Mouse (Mus musculus): Measurements from ENCODE around the gene Vps50. TPM values are rescaled to one million over a fixed set of nuclear protein-coding genes. Genes with fewer than 3 reads are reported as not detected.
"Not testable (repeated sequence)": the region's sequence is repeated elsewhere in the genome, so short reads cannot be mapped to it uniquely, and the experiment has no call there.

The Vps50 gene
- polyA plus RNA-seq, 1 experiment from 2014 or later, result 26.0 TPM

DNA sequence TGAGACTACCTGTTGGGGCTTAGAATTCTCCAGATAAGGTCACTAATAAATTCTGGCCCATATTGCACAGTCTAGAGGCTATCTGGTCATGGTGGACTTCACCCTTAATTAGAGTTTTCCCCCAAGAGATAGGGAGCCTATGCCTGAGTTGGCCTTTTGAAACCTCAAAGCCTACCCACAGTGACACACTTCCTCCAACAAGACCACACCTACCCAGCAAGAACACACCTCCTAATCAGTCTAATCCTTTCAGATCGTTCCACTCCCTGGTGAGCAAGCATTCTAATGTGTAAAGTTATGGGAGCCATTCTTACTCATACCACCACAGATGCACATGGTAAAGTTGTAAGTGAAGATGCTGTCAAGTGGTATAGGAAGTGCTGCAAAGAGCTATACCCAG lies 37.9 kb downstream of the Vps50 start:
- Histone ChIP-seq H3K4me2 (replicated peaks) (no peak overlapping the region), H3K36me3 (peaks cover 6% of the 10 kb centered on the region; the same call in 1 of the 2 replicates), H3K27me3 (no peaks in the 10 kb centered on the region), H3K27ac (replicated peaks) (no peak overlapping the region), H3K9me3 (replicated peaks) (no peaks in the 10 kb centered on the region), H3K4me3 (replicated peaks) (no peak overlapping the region), H3K4me1 (no peaks in the 10 kb centered on the region), H3K9ac (no peak overlapping the region)
- ATAC-seq (ENCODE audit: insufficient number of reproducible peaks, low FRiP score, low TSS enrichment, low read depth), result no peak
- 68% methylated on average over 1 of the region's 1 CpGs for WGBS

DNA sequence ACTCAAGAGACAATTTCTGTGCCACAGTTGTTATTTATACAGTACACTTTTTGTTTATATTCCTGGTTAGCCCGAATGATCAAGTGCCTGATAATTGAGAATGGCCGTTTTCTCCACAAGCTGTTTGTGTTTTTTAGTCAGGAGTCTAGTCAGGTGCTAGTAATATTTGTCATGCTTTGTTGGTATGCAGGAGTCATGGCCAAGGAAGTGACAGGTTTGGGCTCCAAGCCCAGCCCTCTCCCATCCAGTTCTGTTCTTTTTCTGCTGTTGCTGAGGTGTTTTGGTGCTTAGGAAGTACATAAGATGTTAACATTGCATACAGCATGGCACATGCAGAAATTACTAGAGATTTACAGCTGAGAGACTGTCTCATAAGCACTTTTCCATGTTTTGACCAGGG lies 41.3 kb downstream of the Vps50 start:
- Histone ChIP-seq H3K36me3 (peaks cover 6% of the 10 kb centered on the region; the same call in 1 of the 2 replicates), H3K4me2 (replicated peaks) (no peak overlapping the region), H3K4me3 (replicated peaks) (no peak overlapping the region), H3K4me1 (no peaks in the 10 kb centered on the region), H3K9ac (no peak overlapping the region), H3K27ac (replicated peaks) (no peak overlapping the region), H3K9me3 (replicated peaks) (no peaks in the 10 kb centered on the region), H3K27me3 (no peaks in the 10 kb centered on the region)
- ATAC-seq (ENCODE audit: insufficient number of reproducible peaks, low FRiP score, low TSS enrichment, low read depth), result no peak
- 85% methylated on average over 2 of the region's 2 CpGs for WGBS

- Histone ChIP-seq H3K27me3 (no peaks in the 10 kb centered on the region), H3K9ac (no peak overlapping the region), H3K4me2 (replicated peaks) (no peak overlapping the region), H3K4me3 (replicated peaks) (no peak overlapping the region), H3K36me3 (peaks cover 3% of the 10 kb centered on the region; the same call in 1 of the 2 replicates), H3K27ac (replicated peaks) (no peak overlapping the region), H3K9me3 (replicated peaks) (no peaks in the 10 kb centered on the region), H3K4me1 (no peaks in the 10 kb centered on the region)
- 78% methylated on average over 4 of the region's 4 CpGs for WGBS
- ATAC-seq (ENCODE audit: insufficient number of reproducible peaks, low FRiP score, low TSS enrichment, low read depth), result no peak
Observed at GRCm38 (mm10) chr6:3543862-3544261, 45.7 kb downstream of the Vps50 start.

DNA sequence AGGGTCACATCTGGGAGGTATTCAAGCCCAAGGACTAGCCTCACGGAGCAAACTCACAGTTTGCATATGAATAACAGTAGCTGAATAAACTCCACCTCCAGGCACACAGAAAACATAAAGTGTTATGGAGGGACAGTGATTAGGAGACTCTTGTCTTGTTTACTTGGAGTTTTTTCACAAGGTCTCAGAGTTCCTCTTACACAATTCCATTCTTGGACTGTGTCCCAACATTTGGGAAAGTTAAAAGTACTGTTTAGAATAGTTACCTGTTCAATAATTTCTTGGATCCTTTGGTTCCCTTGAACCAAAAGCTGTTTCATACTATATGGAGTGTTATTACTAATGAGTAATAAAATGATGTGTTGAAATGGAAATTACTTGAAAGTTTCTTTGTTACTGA lies 46.8 kb downstream of the Vps50 start:
- 50% methylated on average over 1 of the region's 1 CpGs for WGBS
- ATAC-seq (ENCODE audit: insufficient number of reproducible peaks, low FRiP score, low TSS enrichment, low read depth), result no peak

GRCm38 (mm10) chr6:3548959-3549358 lies 50.8 kb downstream of the Vps50 start:
- H3K4me1 ChIP-seq, result no peaks in the 10 kb centered on the region
- H3K27me3 ChIP-seq, result no peaks in the 10 kb centered on the region
- peaks cover 3% of the 10 kb centered on the region; the same call in 1 of the 2 replicates for H3K36me3 ChIP-seq
- no peaks in the 10 kb centered on the region for H3K9me3 ChIP-seq (replicated peaks)
- H3K4me2 ChIP-seq (replicated peaks), result no peak overlapping the region
- 78% methylated on average over 3 of the region's 3 CpGs for WGBS
- no peak for ATAC-seq (ENCODE audit: insufficient number of reproducible peaks, low FRiP score, low TSS enrichment, low read depth)
- no peak overlapping the region for H3K27ac ChIP-seq (replicated peaks)
- H3K9ac ChIP-seq, result no peak overlapping the region
- no peak overlapping the region for H3K4me3 ChIP-seq (replicated peaks)

More for the DNA sequence above, 46.8 kb downstream of the Vps50 start:
- no peaks in the 10 kb centered on the region for H3K4me1 ChIP-seq
- H3K27ac ChIP-seq (replicated peaks), result no peak overlapping the region
- H3K9me3 ChIP-seq (replicated peaks), result no peaks in the 10 kb centered on the region
- H3K36me3 ChIP-seq, result peaks cover 3% of the 10 kb centered on the region; the same call in 1 of the 2 replicates
- no peaks in the 10 kb centered on the region for H3K27me3 ChIP-seq
- H3K4me2 ChIP-seq (replicated peaks), result no peak overlapping the region
- H3K9ac ChIP-seq, result no peak overlapping the region
- no peak overlapping the region for H3K4me3 ChIP-seq (replicated peaks)

DNA sequence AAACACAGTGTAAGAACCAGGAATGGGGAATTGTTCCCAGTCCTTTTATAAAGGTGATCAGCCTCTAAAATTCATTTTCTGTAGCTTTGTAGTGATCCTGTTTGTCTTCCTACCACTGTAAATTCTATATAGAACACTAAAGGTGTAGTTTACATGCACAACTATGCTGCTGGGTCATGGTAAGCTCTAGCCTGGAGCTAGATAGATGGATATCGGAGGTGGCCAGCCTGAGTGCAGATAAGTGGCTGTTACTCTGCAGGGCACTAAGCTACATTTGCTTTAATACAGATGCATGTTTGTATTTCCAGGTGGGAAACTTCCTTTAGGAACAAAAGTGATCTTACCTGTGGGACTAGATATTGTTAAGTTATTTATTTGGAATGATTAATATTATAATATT lies 51.8 kb downstream of the Vps50 start:
- Histone ChIP-seq H3K4me3 (replicated peaks) (no peak overlapping the region), H3K9ac (no peak overlapping the region), H3K27me3 (no peaks in the 10 kb centered on the region), H3K9me3 (replicated peaks) (no peaks in the 10 kb centered on the region), H3K27ac (replicated peaks) (no peak overlapping the region), H3K4me2 (replicated peaks) (no peak overlapping the region), H3K4me1 (no peaks in the 10 kb centered on the region), H3K36me3 (peaks cover 3% of the 10 kb centered on the region; the same call in 1 of the 2 replicates)
- WGBS, result 86% methylated on average over 1 of the region's 1 CpGs
- no peak for ATAC-seq (ENCODE audit: insufficient number of reproducible peaks, low FRiP score, low TSS enrichment, low read depth)

- not testable (repeated sequence) for H3K9me3 ChIP-seq (replicated peaks); H3K4me1 ChIP-seq; ATAC-seq (ENCODE audit: insufficient number of reproducible peaks, low FRiP score, low TSS enrichment, low read depth); H3K4me3 ChIP-seq (replicated peaks); H3K9ac ChIP-seq; H3K27me3 ChIP-seq; H3K27ac ChIP-seq (replicated peaks); H3K4me2 ChIP-seq (replicated peaks); H3K36me3 ChIP-seq
- WGBS, result 86% methylated on average over 9 of the region's 9 CpGs
Observed at GRCm38 (mm10) chr6:3552681-3553080, 54.5 kb downstream of the Vps50 start.

- no peak for ATAC-seq (ENCODE audit: insufficient number of reproducible peaks, low FRiP score, low TSS enrichment, low read depth)
- H3K4me2 ChIP-seq (replicated peaks), result no peak overlapping the region
- no peaks in the 10 kb centered on the region for H3K27me3 ChIP-seq
- H3K4me3 ChIP-seq (replicated peaks), result no peak overlapping the region
- H3K36me3 ChIP-seq, result no peaks in the 10 kb centered on the region
- WGBS, result 89% methylated on average over 4 of the region's 4 CpGs
- no peak overlapping the region for H3K9ac ChIP-seq
- peaks cover 4% of the 10 kb centered on the region; the same call in 1 of the 2 replicates for H3K4me1 ChIP-seq
- no peaks in the 10 kb centered on the region for H3K9me3 ChIP-seq (replicated peaks)
- no peak overlapping the region for H3K27ac ChIP-seq (replicated peaks)
Observed at GRCm38 (mm10) chr6:3557177-3557576, 59.0 kb downstream of the Vps50 start.

DNA sequence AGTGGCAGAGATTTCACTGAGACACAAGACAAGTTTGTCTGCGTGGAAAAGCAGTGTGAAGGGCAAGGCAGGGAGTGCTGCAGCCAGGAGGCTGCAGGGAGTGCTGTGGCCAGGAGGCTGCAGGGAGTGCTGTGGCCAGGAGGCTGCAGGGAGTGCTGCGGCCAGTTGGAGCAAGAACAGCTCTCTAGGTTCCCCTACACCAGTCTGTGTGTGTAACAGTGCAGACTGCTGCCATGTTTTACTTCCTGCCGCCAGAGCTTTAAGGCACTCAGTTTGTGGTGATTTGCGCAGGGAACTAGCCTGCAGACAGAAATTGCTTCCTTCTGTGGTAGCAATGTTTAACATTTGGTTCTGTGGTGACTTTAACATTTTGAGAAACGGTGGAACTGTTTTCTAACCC lies 61.8 kb downstream of the Vps50 start:
- H3K27me3 ChIP-seq, result no peaks in the 10 kb centered on the region
- no peak for ATAC-seq (ENCODE audit: insufficient number of reproducible peaks, low FRiP score, low TSS enrichment, low read depth)
- H3K4me2 ChIP-seq (replicated peaks), result no peak overlapping the region
- 27% methylated on average over 5 of the region's 5 CpGs for WGBS
- no peak overlapping the region for H3K4me3 ChIP-seq (replicated peaks)
- H3K9me3 ChIP-seq (replicated peaks), result no peaks in the 10 kb centered on the region
- no peak overlapping the region for H3K9ac ChIP-seq
- H3K27ac ChIP-seq (replicated peaks), result no peak overlapping the region
- H3K4me1 ChIP-seq, result peaks cover 4% of the 10 kb centered on the region; the same call in 1 of the 2 replicates
- H3K36me3 ChIP-seq, result no peaks in the 10 kb centered on the region

DNA sequence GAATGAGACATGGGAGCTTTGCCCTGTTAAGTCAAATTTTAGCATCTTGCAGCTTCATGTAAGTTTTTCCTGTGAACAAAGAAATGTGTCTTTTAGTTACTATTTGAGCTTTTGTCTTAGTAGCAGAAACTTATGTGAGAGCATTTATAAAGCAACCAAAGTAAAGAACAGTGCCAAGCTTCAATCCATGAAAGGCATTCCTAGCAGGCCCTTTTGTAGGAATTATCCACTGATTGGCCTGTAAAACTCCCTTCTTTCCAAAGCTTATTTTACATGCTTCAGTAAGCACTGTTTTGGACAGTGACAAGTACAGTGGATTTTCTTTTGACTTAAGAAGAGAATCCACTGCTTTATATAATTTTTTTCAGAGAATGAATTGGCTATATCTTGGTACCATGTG lies 64.1 kb downstream of the Vps50 start:
- H3K9ac ChIP-seq, result no peak overlapping the region
- H3K4me1 ChIP-seq, result peaks cover 4% of the 10 kb centered on the region; the same call in 1 of the 2 replicates
- H3K27ac ChIP-seq (replicated peaks), result no peak overlapping the region
- no peak for ATAC-seq (ENCODE audit: insufficient number of reproducible peaks, low FRiP score, low TSS enrichment, low read depth)
- no peaks in the 10 kb centered on the region for H3K9me3 ChIP-seq (replicated peaks)
- H3K4me3 ChIP-seq (replicated peaks), result no peak overlapping the region
- H3K36me3 ChIP-seq, result no peaks in the 10 kb centered on the region
- H3K4me2 ChIP-seq (replicated peaks), result no peak overlapping the region
- no peaks in the 10 kb centered on the region for H3K27me3 ChIP-seq

DNA sequence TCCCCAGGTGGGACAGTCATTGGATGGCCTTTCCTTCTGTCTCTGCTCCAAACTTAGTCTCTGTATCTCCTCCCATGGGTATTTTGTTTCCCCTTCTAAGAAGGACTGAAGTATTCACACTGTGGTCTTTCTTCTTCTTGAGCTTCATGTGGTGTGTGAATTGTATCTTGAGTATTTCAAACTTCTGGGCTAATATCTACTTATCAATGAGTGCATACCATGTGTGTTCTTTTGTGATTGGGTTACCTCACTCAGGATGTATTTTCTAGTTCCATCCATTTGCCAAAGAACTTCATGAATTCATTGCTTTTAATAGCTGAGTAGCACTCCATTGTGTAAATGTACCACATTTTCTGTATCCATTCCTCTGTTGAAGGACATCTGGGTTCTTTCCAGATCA lies 65.9 kb downstream of the Vps50 start:
- not testable (repeated sequence) for H3K4me1 ChIP-seq; H3K4me2 ChIP-seq (replicated peaks); H3K36me3 ChIP-seq; H3K9me3 ChIP-seq (replicated peaks); H3K27ac ChIP-seq (replicated peaks); ATAC-seq (ENCODE audit: insufficient number of reproducible peaks, low FRiP score, low TSS enrichment, low read depth); H3K9ac ChIP-seq; H3K4me3 ChIP-seq (replicated peaks); H3K27me3 ChIP-seq

- H3K4me2 ChIP-seq (replicated peaks), result no peak overlapping the region
- H3K36me3 ChIP-seq, result no peaks in the 10 kb centered on the region
- 94% methylated on average over 4 of the region's 4 CpGs for WGBS
- H3K27me3 ChIP-seq, result no peaks in the 10 kb centered on the region
- H3K27ac ChIP-seq (replicated peaks), result no peak overlapping the region
- H3K9ac ChIP-seq, result no peak overlapping the region
- H3K9me3 ChIP-seq (replicated peaks), result no peaks in the 10 kb centered on the region
- no peak overlapping the region for H3K4me3 ChIP-seq (replicated peaks)
- ATAC-seq (ENCODE audit: insufficient number of reproducible peaks, low FRiP score, low TSS enrichment, low read depth), result no peak
- peaks cover 1% of the 10 kb centered on the region; the same call in 1 of the 2 replicates for H3K4me1 ChIP-seq
Observed at GRCm38 (mm10) chr6:3565005-3565404, 66.8 kb downstream of the Vps50 start.
